Mouse (Mus musculus) neural tube, embryonic 14.5 days (tissue): ENCODE data around the gene Rabep1. TPM values are rescaled to one million over a fixed set of nuclear protein-coding genes. Genes with fewer than 3 reads are reported as not detected.

Experiments used
- ATAC-seq: fragments of 200-750 bp; cut with Nextera tagmentation; 2 replicates; pipeline ENCODE4 v1.8.0; 2017; ENCODE audit warnings: low read depth, mild to moderate bottlenecking, moderate TSS enrichment, moderate library complexity
- H3K27ac ChIP-seq: fragments of 300-500 bp; sonication (generic); 2 replicates; pipeline ENCODE4 v1.5.1; 2014; ENCODE audit warnings: low read depth, mild to moderate bottlenecking, control low read depth, low read length, moderate library complexity, mixed read lengths
- H3K27me3 ChIP-seq: fragments of 300-500 bp; sonication (generic); 2 replicates; pipeline ENCODE4 v1.6.1; 2014; ENCODE audit warnings: low read length; ENCODE audit not compliant: control insufficient read depth, insufficient read depth
- H3K36me3 ChIP-seq: fragments of 300-500 bp; sonication (generic); 2 replicates; pipeline ENCODE4 v1.6.1; 2014; ENCODE audit warnings: low read length, mixed read lengths; ENCODE audit not compliant: control insufficient read depth, insufficient read depth
- H3K4me1 ChIP-seq: fragments of 300-500 bp; sonication (generic); 2 replicates; pipeline ENCODE4 v1.6.1; 2014; ENCODE audit warnings: low read length; ENCODE audit not compliant: control insufficient read depth, insufficient read depth
- H3K4me2 ChIP-seq: fragments of 300-500 bp; sonication (generic); 2 replicates; pipeline ENCODE4 v1.6.1; 2014; ENCODE audit warnings: mild to moderate bottlenecking, low read depth, low read length, control low read depth
- H3K4me3 ChIP-seq: fragments of 300-500 bp; sonication (generic); 2 replicates; pipeline ENCODE4 v1.5.1; 2014; ENCODE audit warnings: low read depth, low read length, control low read depth, mixed read lengths
- H3K9ac ChIP-seq: fragments of 300-500 bp; sonication (generic); replicated peaks from 2 replicates; pipeline ENCODE4 v1.6.1; 2014; ENCODE audit warnings: low read depth, mild to moderate bottlenecking, control low read depth, low read length, mixed read lengths
- H3K9me3 ChIP-seq: fragments of 300-500 bp; sonication (generic); 2 replicates; pipeline ENCODE4 v1.6.1; 2016; ENCODE audit warnings: low read length; ENCODE audit not compliant: control insufficient read depth
- WGBS: fragments of 180-500 bp; shearing (Covaris S2); extraction: QIAGEN DNeasy Blood & Tissue Kit; methylation state at CpG from one replicate; pipeline ENCODE4 v1.1.7; 2014; 5-methylcytosine and 5-hydroxymethylcytosine counted together
- polyA plus RNA-seq: library from polyadenylated mRNA; unstranded; fragments of >200 nt; fragmentation: Nextera tagmentation; extraction: Ambion mirVana; gene quantifications from 2 replicates; pipeline ENCODE4 v1.2.1, GENCODE M21; 2014

The Rabep1 gene
- polyA plus RNA-seq, 1 experiment from 2014 or later, result 80.7 TPM

DNA sequence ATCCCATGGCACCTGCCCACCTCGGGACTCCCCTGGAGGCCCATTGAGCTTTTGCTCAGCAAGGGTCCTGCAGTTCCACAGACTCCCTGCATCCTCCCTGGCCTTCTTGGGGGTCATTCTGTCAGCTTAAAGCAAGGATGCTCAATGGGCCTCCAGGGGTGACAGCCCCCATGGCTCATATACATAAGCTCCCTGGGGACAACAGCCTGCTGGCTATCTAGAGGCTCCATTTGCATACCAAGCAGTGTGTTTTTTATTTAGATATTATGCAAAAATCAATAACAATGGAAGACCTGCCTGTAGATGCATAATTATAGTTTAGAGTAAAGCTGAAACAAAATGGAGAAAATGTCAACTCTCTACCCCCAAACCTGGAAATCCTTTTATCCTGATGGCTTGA, 35.6 kb upstream of the Rabep1 start:
- Histone ChIP-seq H3K36me3 (no peaks in the 10 kb centered on the region), H3K4me1 (no peaks in the 10 kb centered on the region), H3K27ac (no peak overlapping the region), H3K4me2 (no peak overlapping the region), H3K9ac (no peak overlapping the region), H3K9me3 (no peaks in the 10 kb centered on the region), H3K27me3 (no peaks in the 10 kb centered on the region), H3K4me3 (no peak overlapping the region)
- WGBS, result 18% methylated on average over 1 of the region's 1 CpGs
- ATAC-seq, result no peak

DNA sequence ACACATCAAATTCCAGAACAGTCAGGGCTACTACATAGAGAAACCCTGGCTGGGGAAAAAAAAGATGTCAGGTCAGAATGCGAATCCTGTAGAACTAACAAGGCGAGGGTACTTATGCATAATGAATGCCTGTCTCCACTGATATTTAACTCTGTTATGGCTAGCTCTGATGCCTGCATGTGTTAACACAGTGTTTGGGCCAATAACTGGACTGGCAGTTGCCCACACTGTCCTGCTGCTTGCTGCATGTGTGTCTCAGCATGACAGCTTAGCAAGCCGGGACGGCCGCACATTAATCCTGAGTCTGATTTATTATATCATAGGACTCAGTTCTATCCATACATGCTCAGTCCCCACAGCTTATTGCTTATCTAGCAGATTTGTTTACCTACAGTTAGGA, 33.5 kb upstream of the Rabep1 start:
- Histone ChIP-seq H3K9ac (no peak overlapping the region), H3K27me3 (no peaks in the 10 kb centered on the region), H3K4me1 (no peaks in the 10 kb centered on the region), H3K4me2 (no peak overlapping the region), H3K9me3 (no peaks in the 10 kb centered on the region), H3K36me3 (no peaks in the 10 kb centered on the region), H3K4me3 (no peak overlapping the region), H3K27ac (no peak overlapping the region)
- ATAC-seq, result no peak
- 78% methylated on average over 5 of the region's 5 CpGs for WGBS

DNA sequence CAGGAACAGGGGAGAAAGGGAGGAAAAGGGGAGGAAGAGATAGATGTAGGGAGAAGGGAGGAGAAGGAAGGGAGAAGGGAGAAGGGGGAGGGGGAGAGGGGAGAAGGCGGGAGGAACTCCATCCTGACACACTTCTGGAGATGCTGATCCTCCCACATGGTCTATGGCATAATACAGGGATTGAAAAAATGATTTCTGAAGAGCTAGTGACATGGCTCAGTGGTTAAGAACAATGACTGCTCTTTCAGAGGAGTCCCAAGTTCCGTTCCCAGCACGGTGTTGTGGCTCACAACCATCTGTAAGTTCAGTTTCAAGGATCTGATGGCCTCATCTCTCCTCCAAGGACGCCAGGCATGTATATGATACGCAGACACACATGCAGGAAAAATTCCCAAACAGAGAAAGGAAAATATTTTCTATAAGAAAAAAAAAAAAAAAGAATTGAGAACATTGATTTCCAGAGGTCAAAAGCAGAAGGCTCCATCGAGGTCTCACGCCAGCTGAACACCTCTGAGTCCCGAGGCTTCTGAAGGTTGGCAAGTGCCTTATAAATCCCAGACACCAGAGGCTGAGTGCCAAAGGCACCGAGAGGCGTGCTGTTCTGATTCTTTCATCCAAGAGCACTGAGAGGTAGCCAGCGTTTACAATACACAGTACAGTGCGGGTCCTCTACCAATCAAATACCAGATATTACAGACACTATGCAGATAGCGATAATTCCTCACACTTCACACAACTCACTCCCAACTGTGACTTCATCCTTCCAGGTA, 32.9 kb upstream of the Rabep1 start:
- Histone ChIP-seq H3K4me1 (no peaks in the 10 kb centered on the region), H3K9ac (no peak overlapping the region), H3K4me2 (no peak overlapping the region), H3K36me3 (no peaks in the 10 kb centered on the region), H3K4me3 (no peak overlapping the region), H3K9me3 (no peaks in the 10 kb centered on the region), H3K27me3 (no peaks in the 10 kb centered on the region), H3K27ac (no peak overlapping the region)
- no peak for ATAC-seq
- 81% methylated on average over 13 of the region's 13 CpGs for WGBS

DNA sequence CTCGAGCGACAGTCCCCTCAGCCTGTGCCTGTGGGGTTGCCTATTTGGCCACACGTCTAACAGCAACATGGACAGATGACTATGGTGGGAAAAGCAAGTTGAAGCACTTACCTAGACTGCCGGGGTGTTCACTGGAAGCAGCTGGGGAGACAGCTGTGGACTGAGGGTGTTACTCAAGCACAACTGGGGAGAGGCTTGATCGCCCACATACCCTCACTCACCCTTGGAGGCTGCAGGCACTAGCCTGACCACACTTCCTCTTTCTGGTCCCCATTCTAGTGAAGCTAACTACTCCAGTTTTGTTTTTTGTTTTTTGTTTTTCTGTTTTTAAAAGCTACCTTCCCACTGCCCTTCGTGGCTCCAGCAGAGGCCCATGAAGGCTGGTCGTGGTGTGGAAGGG, 32.2 kb upstream of the Rabep1 start, which contains the start of gene Scimp:
Gene Scimp (minus strand): TSS at position 222 of the 400 bp plus-strand sequence.
- Histone ChIP-seq H3K36me3 (no peaks in the 10 kb centered on the region), H3K4me1 (no peaks in the 10 kb centered on the region), H3K27me3 (no peaks in the 10 kb centered on the region), H3K27ac (no peak within 1 kb of the TSS), H3K4me2 (no peak within 1 kb of the TSS), H3K4me3 (no peak within 1 kb of the TSS), H3K9ac (no peak within 1 kb of the TSS), H3K9me3 (no peaks in the 10 kb centered on the region)
- no peak for ATAC-seq
- WGBS, result 88% methylated on average over 7 of the region's 7 CpGs

DNA sequence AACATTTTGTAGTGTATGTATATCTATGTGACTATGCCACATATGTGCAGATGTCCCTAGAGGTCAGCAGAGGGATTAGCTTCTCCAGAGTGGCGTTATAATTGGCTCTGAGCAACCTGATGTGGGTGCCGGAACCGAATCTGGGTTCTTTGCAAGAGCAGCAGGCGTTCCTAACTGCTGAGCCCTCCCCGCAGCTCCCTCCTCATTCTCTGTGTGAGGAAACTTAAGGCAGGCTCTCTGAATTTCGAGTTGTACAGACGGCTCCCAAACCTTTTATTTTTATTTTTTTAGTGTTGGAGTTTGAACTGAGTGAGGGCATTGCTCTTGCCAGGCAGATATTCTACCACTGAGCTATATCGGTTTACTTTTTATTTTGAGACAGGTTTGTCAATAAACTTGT, 29.5 kb upstream of the Rabep1 start:
- ATAC-seq, result no peak
- 86% methylated on average over 8 of the region's 8 CpGs for WGBS
- no peak overlapping the region for H3K4me2 ChIP-seq

DNA sequence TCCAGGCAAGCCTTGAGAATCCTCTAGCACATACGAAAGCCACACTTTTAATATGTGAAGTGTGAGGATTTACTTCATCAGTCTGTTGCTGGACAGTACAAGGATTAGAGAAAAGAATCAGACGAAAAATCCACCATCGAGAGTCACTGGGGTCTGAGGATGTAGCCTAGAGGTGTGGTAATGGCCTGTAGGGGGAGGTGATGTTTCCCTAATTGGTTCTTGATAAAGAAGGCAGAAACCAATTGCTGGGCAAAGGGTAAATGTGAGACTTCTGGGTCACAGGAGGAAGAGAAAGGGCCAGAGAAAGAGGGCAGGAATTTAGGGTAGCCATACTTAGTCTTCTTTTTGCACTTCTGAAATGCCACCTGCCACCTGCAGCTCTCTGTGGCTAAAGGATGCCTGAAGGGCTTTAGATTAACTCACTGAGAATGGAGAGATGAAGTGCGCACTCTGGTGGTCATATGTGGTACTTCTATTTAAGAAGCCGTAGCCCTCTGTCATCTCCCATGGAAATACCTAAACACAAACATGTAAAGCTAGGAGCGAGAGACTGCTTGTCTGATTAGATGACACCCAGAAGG, 29.0 kb upstream of the Rabep1 start:
- 32% methylated on average over 6 of the region's 6 CpGs for WGBS
- H3K4me2 ChIP-seq, result no peak overlapping the region
- no peaks in the 10 kb centered on the region for H3K9me3 ChIP-seq
- no peak for ATAC-seq
- H3K36me3 ChIP-seq, result no peaks in the 10 kb centered on the region
- H3K4me3 ChIP-seq, result no peak overlapping the region
- H3K27me3 ChIP-seq, result no peaks in the 10 kb centered on the region
- no peaks in the 10 kb centered on the region for H3K4me1 ChIP-seq
- H3K9ac ChIP-seq, result no peak overlapping the region
- H3K27ac ChIP-seq, result no peak overlapping the region

More for the DNA sequence above, 29.5 kb upstream of the Rabep1 start:
- Histone ChIP-seq H3K9ac (no peak overlapping the region), H3K4me1 (no peaks in the 10 kb centered on the region), H3K27me3 (no peaks in the 10 kb centered on the region), H3K36me3 (no peaks in the 10 kb centered on the region), H3K9me3 (no peaks in the 10 kb centered on the region), H3K4me3 (no peak overlapping the region), H3K27ac (no peak overlapping the region)

DNA sequence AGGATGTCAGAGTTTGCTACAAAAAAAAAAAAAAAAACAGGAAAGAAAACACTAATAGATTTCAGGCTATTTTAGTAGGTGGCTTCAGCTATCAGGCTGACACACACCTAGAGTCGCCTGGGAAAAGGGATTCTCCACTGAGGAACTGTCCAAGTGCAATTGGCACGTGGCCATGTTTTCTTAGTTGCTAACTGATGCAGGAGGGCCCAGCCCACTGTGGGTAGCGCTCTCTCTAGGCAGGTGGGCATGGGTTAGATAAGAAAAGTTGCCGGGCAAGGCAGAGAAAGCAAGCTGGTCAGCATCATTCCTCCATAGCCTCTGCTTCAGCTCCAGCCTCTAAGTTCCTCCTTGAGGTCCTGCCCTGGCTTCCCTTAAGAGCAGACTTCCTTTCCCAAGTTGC, 27.8 kb upstream of the Rabep1 start:
- Histone ChIP-seq H3K27ac (no peak overlapping the region), H3K4me2 (no peak overlapping the region), H3K9ac (no peak overlapping the region), H3K4me3 (no peak overlapping the region), H3K4me1 (no peaks in the 10 kb centered on the region), H3K27me3 (no peaks in the 10 kb centered on the region), H3K36me3 (no peaks in the 10 kb centered on the region), H3K9me3 (no peaks in the 10 kb centered on the region)
- WGBS, result 73% methylated on average over 4 of the region's 4 CpGs
- ATAC-seq, result no peak

DNA sequence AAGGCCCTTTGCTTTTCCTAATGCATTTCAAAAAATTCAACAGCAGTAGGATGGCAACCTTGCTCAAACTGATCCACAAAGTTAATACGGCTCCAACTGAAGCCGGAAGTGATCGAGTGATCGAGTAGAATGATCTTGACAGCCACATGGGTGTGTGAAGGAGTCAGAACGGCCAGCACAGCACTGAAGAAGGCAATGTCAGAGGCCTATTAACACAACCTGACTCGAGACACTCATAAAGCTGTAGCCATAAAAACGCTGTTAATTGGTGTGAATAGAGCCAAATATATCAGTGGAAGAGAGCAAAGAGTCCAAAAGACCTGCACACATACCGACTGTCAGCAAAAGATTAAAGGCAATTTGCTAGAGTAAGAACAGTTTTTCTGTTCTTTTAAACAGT, 24.5 kb upstream of the Rabep1 start:
- Histone ChIP-seq H3K9me3 (no peaks in the 10 kb centered on the region), H3K27me3 (no peaks in the 10 kb centered on the region), H3K27ac (no peak overlapping the region), H3K4me3 (no peak overlapping the region), H3K4me1 (no peaks in the 10 kb centered on the region), H3K4me2 (no peak overlapping the region), H3K36me3 (no peaks in the 10 kb centered on the region), H3K9ac (no peak overlapping the region)
- no peak for ATAC-seq
- WGBS, result 63% methylated on average over 8 of the region's 8 CpGs

DNA sequence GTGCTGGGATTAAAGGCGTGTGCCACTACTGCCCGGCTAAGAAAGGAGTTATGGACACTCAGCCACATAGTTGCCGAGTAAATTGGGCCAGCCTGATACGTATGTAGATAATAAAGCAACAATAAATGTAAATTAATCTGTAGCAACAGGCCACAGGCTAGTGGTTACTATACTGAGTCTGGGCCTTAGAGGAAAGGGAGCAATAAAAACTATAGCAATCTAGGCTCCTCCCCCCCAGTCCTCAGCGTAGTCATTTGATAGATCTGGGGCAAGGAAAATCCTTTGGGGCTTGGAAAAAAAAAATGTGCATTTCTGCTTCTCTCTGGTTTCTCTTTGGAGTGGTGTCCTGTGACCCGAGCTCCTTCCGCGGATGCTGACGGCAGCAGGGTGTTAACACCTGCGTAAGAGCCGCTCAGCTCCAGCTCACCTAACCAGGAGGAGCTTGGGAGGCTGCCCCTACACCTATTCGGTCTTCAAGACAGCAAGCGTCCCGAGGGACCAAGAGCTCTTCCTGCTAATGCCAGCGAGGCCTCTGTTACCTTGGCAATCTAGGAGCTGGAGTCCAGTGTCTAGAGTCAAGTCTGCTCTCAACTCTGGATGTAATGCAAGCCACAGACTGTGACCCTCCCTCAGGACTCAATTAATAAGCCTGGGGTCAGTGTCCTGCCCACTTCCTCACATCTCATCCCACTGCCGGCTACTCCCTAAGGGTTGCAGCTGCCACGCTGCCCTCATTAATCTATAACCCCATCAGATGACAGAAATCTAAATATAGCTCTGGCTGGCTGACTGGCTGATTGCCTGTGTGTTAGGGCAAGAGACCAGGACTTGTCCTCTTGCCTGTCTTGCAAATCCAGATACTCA, 22.6 kb upstream of the Rabep1 start:
- H3K27ac ChIP-seq, result no peak overlapping the region
- WGBS, result 62% methylated on average over 17 of the region's 17 CpGs
- no peak for ATAC-seq

More for the DNA sequence above, 22.6 kb upstream of the Rabep1 start:
- H3K4me2 ChIP-seq, result no peak overlapping the region
- H3K9ac ChIP-seq, result no peak overlapping the region
- no peaks in the 10 kb centered on the region for H3K36me3 ChIP-seq
- H3K4me1 ChIP-seq, result no peaks in the 10 kb centered on the region
- H3K4me3 ChIP-seq, result no peak overlapping the region
- H3K9me3 ChIP-seq, result no peaks in the 10 kb centered on the region
- H3K27me3 ChIP-seq, result no peaks in the 10 kb centered on the region
